Mouse (Mus musculus): ENCODE data around the gene Etv6. TPM values are rescaled to one million over a fixed set of nuclear protein-coding genes. Genes with fewer than 3 reads are reported as not detected.

Gene Etv6
- total and polyA plus RNA-seq, 2 experiments, result 4.1 to 8.6 TPM

- Histone ChIP-seq H3K9ac (ENCODE audit: low read depth, low read length) (no peak overlapping the region), H3K4me3 (ENCODE audit: insufficient read depth, low read depth, low read length) (no peak overlapping the region), H3K36me3 (ENCODE audit: control insufficient read depth, insufficient read depth, low read length) (no peaks in the 10 kb centered on the region), H3K27me3 (ENCODE audit: control insufficient read depth, insufficient read depth, low read length) (no peaks in the 10 kb centered on the region), H3K4me1 (ENCODE audit: control insufficient read depth, insufficient read depth, low read length) (peaks cover 11% of the 10 kb centered on the region; the same call in 1 of the 2 replicates), H3K27ac (replicated peaks; ENCODE audit: insufficient read depth, low read depth, low read length) (no peak overlapping the region), H3K79me2 (ENCODE audit: control insufficient read depth, insufficient read depth, low read length) (peaks cover 47% of the 10 kb centered on the region)
- DNase-seq (ENCODE audit: extremely low read depth, low read depth, low spot score), result no peak
- WGBS, result 69% methylated on average over 4 of the region's 4 CpGs
- TF ChIP-seq CTCF (IDR thresholded peaks at IDR 0.05; ENCODE audit: low read depth, low read length) (no peak), POLR2A (IDR thresholded peaks at IDR 0.05; ENCODE audit: extremely low read depth, insufficient read depth, low read length) (no peak)
Observed at GRCm38 (mm10) chr6:134090378-134090692, 54.8 kb downstream of the Etv6 start.

DNA sequence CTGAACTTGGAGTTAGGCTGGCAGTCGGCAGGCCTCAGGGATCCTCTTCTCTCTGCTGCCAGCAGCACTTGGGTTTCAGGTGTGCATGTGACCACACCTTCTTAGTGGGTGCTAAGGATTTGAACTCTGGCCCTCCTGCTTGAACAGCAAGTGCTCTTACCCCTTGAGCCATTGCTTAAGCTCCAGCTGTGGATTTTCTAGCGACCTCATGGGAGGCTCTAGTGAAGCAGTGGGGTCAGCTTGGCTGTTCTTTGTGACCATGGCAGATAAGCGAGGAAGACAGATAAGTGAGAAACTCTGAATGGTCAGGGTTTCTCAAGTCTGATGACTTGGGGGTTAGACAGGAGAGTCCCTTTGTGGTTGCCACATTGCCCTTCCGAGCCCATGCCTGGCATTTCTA is 55.4 kb downstream of the Etv6 start:
- TF ChIP-seq POLR2A (IDR thresholded peaks at IDR 0.05; ENCODE audit: extremely low read depth, insufficient read depth, low read length) (no peak), CTCF (IDR thresholded peaks at IDR 0.05; ENCODE audit: low read depth, low read length) (no peak)
- H3K4me3 ChIP-seq (ENCODE audit: insufficient read depth, low read depth, low read length), result no peak overlapping the region
- H3K4me1 ChIP-seq (ENCODE audit: control insufficient read depth, insufficient read depth, low read length), result peaks cover 11% of the 10 kb centered on the region; the same call in 1 of the 2 replicates
- no peaks in the 10 kb centered on the region for H3K36me3 ChIP-seq (ENCODE audit: control insufficient read depth, insufficient read depth, low read length)
- H3K27me3 ChIP-seq (ENCODE audit: control insufficient read depth, insufficient read depth, low read length), result no peaks in the 10 kb centered on the region
- H3K9ac ChIP-seq (ENCODE audit: low read depth, low read length), result no peak overlapping the region
- WGBS, result 88% methylated on average over 4 of the region's 4 CpGs
- H3K27ac ChIP-seq (replicated peaks; ENCODE audit: insufficient read depth, low read depth, low read length), result no peak overlapping the region
- no peak for DNase-seq (ENCODE audit: extremely low read depth, low read depth, low spot score)
- H3K79me2 ChIP-seq (ENCODE audit: control insufficient read depth, insufficient read depth, low read length), result peaks cover 48% of the 10 kb centered on the region

GRCm38 (mm10) chr6:134091398-134091801 is 55.9 kb downstream of the Etv6 start:
- Histone ChIP-seq H3K4me1 (ENCODE audit: control insufficient read depth, insufficient read depth, low read length) (peaks cover 11% of the 10 kb centered on the region; the same call in 1 of the 2 replicates), H3K36me3 (ENCODE audit: control insufficient read depth, insufficient read depth, low read length) (no peaks in the 10 kb centered on the region), H3K4me3 (ENCODE audit: insufficient read depth, low read depth, low read length) (no peak overlapping the region), H3K9ac (ENCODE audit: low read depth, low read length) (no peak overlapping the region), H3K27ac (replicated peaks; ENCODE audit: insufficient read depth, low read depth, low read length) (no peak overlapping the region), H3K79me2 (ENCODE audit: control insufficient read depth, insufficient read depth, low read length) (peaks cover 48% of the 10 kb centered on the region), H3K27me3 (ENCODE audit: control insufficient read depth, insufficient read depth, low read length) (no peaks in the 10 kb centered on the region)
- TF ChIP-seq CTCF (IDR thresholded peaks at IDR 0.05; ENCODE audit: low read depth, low read length), result no peak
- TF ChIP-seq POLR2A (IDR thresholded peaks at IDR 0.05; ENCODE audit: extremely low read depth, insufficient read depth, low read length), result no peak
- DNase-seq (ENCODE audit: extremely low read depth, low read depth, low spot score), result no peak
- WGBS, result 85% methylated on average over 8 of the region's 8 CpGs

DNA sequence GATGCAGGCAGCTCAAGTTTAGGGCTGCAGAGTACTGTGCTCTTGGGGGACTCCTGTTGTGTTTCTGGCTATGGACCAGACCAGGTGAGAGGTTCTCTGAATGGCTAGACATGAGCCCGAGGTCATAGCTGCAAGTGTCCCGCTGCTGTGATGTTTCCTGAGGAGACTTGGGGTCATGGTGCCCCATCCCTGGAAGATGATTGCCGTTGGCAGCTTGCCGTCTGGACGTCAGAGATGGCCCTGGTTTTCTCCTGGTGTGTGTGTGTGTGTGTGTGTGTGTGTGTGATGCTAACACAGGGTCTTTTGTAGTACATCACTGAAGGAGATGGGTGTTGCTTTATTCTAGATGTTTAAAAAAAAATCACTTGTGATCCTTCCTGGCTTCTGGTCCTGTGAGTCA is 58.6 kb downstream of the Etv6 start:
- no peak for TF ChIP-seq POLR2A (IDR thresholded peaks at IDR 0.05; ENCODE audit: extremely low read depth, insufficient read depth, low read length)
- TF ChIP-seq CTCF (IDR thresholded peaks at IDR 0.05; ENCODE audit: low read depth, low read length), result no peak
- peaks cover 7% of the 10 kb centered on the region; the same call in 1 of the 2 replicates for H3K4me1 ChIP-seq (ENCODE audit: control insufficient read depth, insufficient read depth, low read length)
- H3K36me3 ChIP-seq (ENCODE audit: control insufficient read depth, insufficient read depth, low read length), result no peaks in the 10 kb centered on the region
- 92% methylated on average over 5 of the region's 5 CpGs for WGBS
- no peak for DNase-seq (ENCODE audit: extremely low read depth, low read depth, low spot score)
- peaks cover 53% of the 10 kb centered on the region for H3K79me2 ChIP-seq (ENCODE audit: control insufficient read depth, insufficient read depth, low read length)
- H3K4me3 ChIP-seq (ENCODE audit: insufficient read depth, low read depth, low read length), result no peak overlapping the region
- H3K27ac ChIP-seq (replicated peaks; ENCODE audit: insufficient read depth, low read depth, low read length), result no peak overlapping the region
- no peaks in the 10 kb centered on the region for H3K27me3 ChIP-seq (ENCODE audit: control insufficient read depth, insufficient read depth, low read length)
- no peak overlapping the region for H3K9ac ChIP-seq (ENCODE audit: low read depth, low read length)

DNA sequence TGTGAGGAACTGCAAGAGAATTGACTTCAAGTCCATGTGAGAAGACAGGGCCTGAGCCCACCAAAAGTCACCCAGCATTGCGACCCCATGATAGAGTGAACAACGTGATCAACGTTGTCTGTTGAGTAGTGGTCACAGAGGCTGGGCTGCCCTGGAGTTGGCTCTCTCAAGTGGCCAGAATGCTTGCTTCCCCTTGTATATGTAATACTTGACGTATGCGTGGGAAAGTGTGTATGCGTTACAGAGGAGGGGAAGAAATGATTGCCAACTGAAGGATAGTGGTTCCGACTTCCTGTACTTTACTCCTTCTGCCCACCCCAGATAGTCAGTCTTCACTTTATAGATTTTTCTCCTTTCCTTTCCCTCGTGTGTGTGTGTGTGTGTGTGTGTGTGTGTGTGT is 59.1 kb downstream of the Etv6 start:
- DNase-seq (ENCODE audit: extremely low read depth, low read depth, low spot score), result no peak
- no peak overlapping the region for H3K4me3 ChIP-seq (ENCODE audit: insufficient read depth, low read depth, low read length)
- H3K4me1 ChIP-seq (ENCODE audit: control insufficient read depth, insufficient read depth, low read length), result peaks cover 3% of the 10 kb centered on the region; the same call in 1 of the 2 replicates
- peaks cover 53% of the 10 kb centered on the region for H3K79me2 ChIP-seq (ENCODE audit: control insufficient read depth, insufficient read depth, low read length)
- H3K27me3 ChIP-seq (ENCODE audit: control insufficient read depth, insufficient read depth, low read length), result no peaks in the 10 kb centered on the region
- TF ChIP-seq POLR2A (IDR thresholded peaks at IDR 0.05; ENCODE audit: extremely low read depth, insufficient read depth, low read length) (no peak), CTCF (IDR thresholded peaks at IDR 0.05; ENCODE audit: low read depth, low read length) (no peak)
- no peaks in the 10 kb centered on the region for H3K36me3 ChIP-seq (ENCODE audit: control insufficient read depth, insufficient read depth, low read length)
- no peak overlapping the region for H3K27ac ChIP-seq (replicated peaks; ENCODE audit: insufficient read depth, low read depth, low read length)
- WGBS, result 89% methylated on average over 8 of the region's 8 CpGs
- no peak overlapping the region for H3K9ac ChIP-seq (ENCODE audit: low read depth, low read length)

- H3K4me1 ChIP-seq (ENCODE audit: control insufficient read depth, insufficient read depth, low read length), result no peaks in the 10 kb centered on the region
- no peak overlapping the region for H3K4me3 ChIP-seq (ENCODE audit: insufficient read depth, low read depth, low read length)
- 75% methylated on average over 4 of the region's 4 CpGs for WGBS
- no peaks in the 10 kb centered on the region for H3K36me3 ChIP-seq (ENCODE audit: control insufficient read depth, insufficient read depth, low read length)
- no peak overlapping the region for H3K27ac ChIP-seq (replicated peaks; ENCODE audit: insufficient read depth, low read depth, low read length)
- no peaks in the 10 kb centered on the region for H3K27me3 ChIP-seq (ENCODE audit: control insufficient read depth, insufficient read depth, low read length)
- H3K9ac ChIP-seq (ENCODE audit: low read depth, low read length), result no peak overlapping the region
- no peak for DNase-seq (ENCODE audit: extremely low read depth, low read depth, low spot score)
- TF ChIP-seq CTCF (IDR thresholded peaks at IDR 0.05; ENCODE audit: low read depth, low read length), result no peak
- no peak for TF ChIP-seq POLR2A (IDR thresholded peaks at IDR 0.05; ENCODE audit: extremely low read depth, insufficient read depth, low read length)
- peaks cover 63% of the 10 kb centered on the region for H3K79me2 ChIP-seq (ENCODE audit: control insufficient read depth, insufficient read depth, low read length)
Observed at GRCm38 (mm10) chr6:134095582-134095981, 60.1 kb downstream of the Etv6 start.
